Mouse (Mus musculus): ENCODE data around the gene Crct1.

DNA sequence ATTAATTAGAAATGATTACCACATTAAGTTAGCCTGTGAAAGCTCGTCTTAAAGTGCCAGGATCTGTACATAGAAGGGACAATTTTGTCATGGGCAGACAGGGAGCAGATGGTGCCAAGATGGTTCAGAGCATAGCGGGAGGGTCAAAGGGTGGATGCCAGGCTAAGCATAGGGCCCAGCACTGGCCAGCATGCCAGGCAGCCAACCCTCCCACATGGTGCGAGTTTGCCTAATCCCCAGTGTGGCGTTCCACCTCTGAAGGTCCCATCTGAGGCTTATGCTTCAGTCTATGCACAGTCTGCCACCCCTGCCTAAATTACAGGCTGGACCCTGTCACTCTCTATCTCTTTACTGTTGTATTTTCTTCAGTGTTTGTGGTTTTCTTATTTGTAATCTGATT lies 12.6 kb downstream of the Crct1 start:
- TF ChIP-seq MEF2A (IDR thresholded peaks at IDR 0.05; ENCODE audit: extremely low read depth, insufficient replicate concordance, low read depth, low read length, poor library complexity, severe bottlenecking) (no peak), CTCF (IDR thresholded peaks at IDR 0.05 in 2 of 3, conservative IDR thresholded peaks at IDR 0.05 in 1 of 3; ENCODE audit: control insufficient read depth in 1 of 3, insufficient read depth in 1 of 3, low read depth in 2 of 3, low read length in 3 of 3, poor library complexity in 1 of 3, severe bottlenecking in 1 of 3) (no peak)
